Mouse (Mus musculus): ENCODE results near the gene Dnm2. TPM values are rescaled to one million over a fixed set of nuclear protein-coding genes. Genes with fewer than 3 reads are reported as not detected.

Dnm2 gene
- polyA plus RNA-seq, 1 experiment from 2014 or later = 64.8 TPM

Other genes starting within 250 kb of the Dnm2 start
- 23.6 and 23.7 TPM in 2 replicates for gene Keap1, start 185.5 kb upstream of the Dnm2 start, polyA plus RNA-seq (2014; fragmentation: Nextera tagmentation; extraction: Ambion mirVana)
- 0.59 and 0.73 TPM in 2 replicates for gene S1pr5, start 176.5 kb upstream of the Dnm2 start, polyA plus RNA-seq (2014; fragmentation: Nextera tagmentation; extraction: Ambion mirVana)
- 45.3 and 50.6 TPM in 2 replicates for gene Atg4d, start 159.6 kb upstream of the Dnm2 start, polyA plus RNA-seq (2014; fragmentation: Nextera tagmentation; extraction: Ambion mirVana)
- 13.5 and 15.9 TPM in 2 replicates for gene Kri1, start 136.9 kb upstream of the Dnm2 start, polyA plus RNA-seq (2014; fragmentation: Nextera tagmentation; extraction: Ambion mirVana)
- 80.3 and 83.2 TPM in 2 replicates for gene Cdkn2d, start 133.5 kb upstream of the Dnm2 start, polyA plus RNA-seq (2014; fragmentation: Nextera tagmentation; extraction: Ambion mirVana)
- gene Ap1m2, start 112.6 kb upstream of the Dnm2 start, polyA plus RNA-seq (2014; fragmentation: Nextera tagmentation; extraction: Ambion mirVana) = 3.4 and 5.0 TPM in 2 replicates
- 60.4 and 66.4 TPM in 2 replicates for gene Slc44a2, start 104.2 kb upstream of the Dnm2 start, polyA plus RNA-seq (2014; fragmentation: Nextera tagmentation; extraction: Ambion mirVana)
- 232 and 254 TPM in 2 replicates for gene Ilf3, start 57.0 kb upstream of the Dnm2 start, polyA plus RNA-seq (2014; fragmentation: Nextera tagmentation; extraction: Ambion mirVana)
- 47.5 and 48.9 TPM in 2 replicates for gene Qtrt1, start 13.1 kb upstream of the Dnm2 start, polyA plus RNA-seq (2014; fragmentation: Nextera tagmentation; extraction: Ambion mirVana)
- 59.1 and 66.0 TPM in 2 replicates for gene Tmed1, start 85.3 kb downstream of the Dnm2 start, polyA plus RNA-seq (2014; fragmentation: Nextera tagmentation; extraction: Ambion mirVana)
- gene AB124611, start 101.3 kb downstream of the Dnm2 start, polyA plus RNA-seq (2014; fragmentation: Nextera tagmentation; extraction: Ambion mirVana) = 2.6 and 5.3 TPM in 2 replicates
- gene Carm1, start 122.0 kb downstream of the Dnm2 start, polyA plus RNA-seq (2014; fragmentation: Nextera tagmentation; extraction: Ambion mirVana) = 50.1 and 59.7 TPM in 2 replicates
- gene Timm29, start 167.8 kb downstream of the Dnm2 start, polyA plus RNA-seq (2014; fragmentation: Nextera tagmentation; extraction: Ambion mirVana) = 53.9 and 61.7 TPM in 2 replicates
- gene Yipf2, start 167.9 kb downstream of the Dnm2 start, polyA plus RNA-seq (2014; fragmentation: Nextera tagmentation; extraction: Ambion mirVana) = 16.0 and 16.9 TPM in 2 replicates
- 142 and 146 TPM in 2 replicates for gene Smarca4, start 191.3 kb downstream of the Dnm2 start, polyA plus RNA-seq (2014; fragmentation: Nextera tagmentation; extraction: Ambion mirVana)

All from hindbrain, embryonic 11.5 days (tissue).